Mouse (Mus musculus): Measurements from ENCODE around the gene Gnb2. TPM values are rescaled to one million over a fixed set of nuclear protein-coding genes. Genes with fewer than 3 reads are reported as not detected.

The Gnb2 gene
- polyA plus RNA-seq, 1 experiment from 2014 or later = 400 TPM

DNA sequence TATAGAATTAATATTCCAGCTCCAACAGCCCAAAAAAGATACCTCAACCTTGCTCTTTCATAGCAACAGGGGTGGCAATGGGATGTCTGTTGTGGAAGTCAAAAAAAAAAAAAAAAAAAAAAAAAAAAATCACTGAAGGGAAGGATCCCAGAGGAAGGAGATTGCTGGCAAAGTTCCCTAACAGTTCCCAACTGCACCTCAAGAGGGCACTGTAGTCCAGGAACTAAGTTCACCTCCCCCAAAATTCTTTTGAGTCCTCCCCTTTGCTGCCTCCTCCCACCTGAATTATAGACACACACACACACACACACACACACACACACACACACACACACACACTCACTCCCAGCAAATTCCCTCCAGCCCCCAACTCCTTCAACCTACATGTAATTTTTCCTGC, 52.2 kb downstream of the Gnb2 start:
- H3K27ac ChIP-seq (replicated peaks) = peak overlapping the region; percentile 79

More for the DNA sequence above, 52.2 kb downstream of the Gnb2 start:
- Histone ChIP-seq H3K4me3 (no peak overlapping the region), H3K4me1 (peaks cover 46% of the 10 kb centered on the region), H3K27me3 (ENCODE audit: low read depth, poor library complexity, severe bottlenecking) (no peaks in the 10 kb centered on the region), H3K9me3 (replicated peaks) (no peaks in the 10 kb centered on the region), H3K36me3 (no peaks in the 10 kb centered on the region)
- DNase-seq (ENCODE audit: low spot score) = peak; percentile 76

Small RNA genes lying within 50 kb of the gene (microRNA-seq; reads per million reads assigned to microRNA genes)
- gene Mir6418 = 1.2 reads per million

Other genes starting within 250 kb of the Gnb2 start
- 3.4 and 4.8 TPM in 2 replicates for gene Ache, start 246.0 kb downstream of the Gnb2 start, polyA plus RNA-seq (2016; fragmentation: Nextera tagmentation; extraction: Ambion mirVana)
- 9.6 and 11.0 TPM in 2 replicates for gene Ufsp1, start 238.9 kb downstream of the Gnb2 start, polyA plus RNA-seq (2016; fragmentation: Nextera tagmentation; extraction: Ambion mirVana)
- gene Srrt, start 225.8 kb downstream of the Gnb2 start, polyA plus RNA-seq (2016; fragmentation: Nextera tagmentation; extraction: Ambion mirVana) = 190 and 192 TPM in 2 replicates
- gene Trip6, start 219.1 kb downstream of the Gnb2 start, polyA plus RNA-seq (2016; fragmentation: Nextera tagmentation; extraction: Ambion mirVana) = 61.0 and 61.1 TPM in 2 replicates
- gene Slc12a9, start 199.9 kb downstream of the Gnb2 start, polyA plus RNA-seq (2016; fragmentation: Nextera tagmentation; extraction: Ambion mirVana) = 12.0 and 14.3 TPM in 2 replicates
- gene Ephb4, start 183.4 kb downstream of the Gnb2 start, polyA plus RNA-seq (2016; fragmentation: Nextera tagmentation; extraction: Ambion mirVana) = 28.9 and 30.0 TPM in 2 replicates
- 0.07 and 0.09 TPM in 2 replicates for gene Zan, start 56.4 kb downstream of the Gnb2 start, polyA plus RNA-seq (2016; fragmentation: Nextera tagmentation; extraction: Ambion mirVana)
- 54.1 and 55.3 TPM in 2 replicates for gene Pop7, start 31.0 kb downstream of the Gnb2 start, polyA plus RNA-seq (2016; fragmentation: Nextera tagmentation; extraction: Ambion mirVana)
- gene Gigyf1, start 15.0 kb downstream of the Gnb2 start, polyA plus RNA-seq (2016; fragmentation: Nextera tagmentation; extraction: Ambion mirVana) = 15.1 and 16.4 TPM in 2 replicates
- gene Epo, start 268 bp downstream of the Gnb2 start, polyA plus RNA-seq (2016; fragmentation: Nextera tagmentation; extraction: Ambion mirVana) = 2.6 and 5.5 TPM in 2 replicates
- 9.4 and 27.5 TPM in 2 replicates for gene Actl6b, start 20.0 kb upstream of the Gnb2 start, polyA plus RNA-seq (2016; fragmentation: Nextera tagmentation; extraction: Ambion mirVana)
- 1.9 and 2.2 TPM in 2 replicates for gene Tfr2, start 36.3 kb upstream of the Gnb2 start, polyA plus RNA-seq (2016; fragmentation: Nextera tagmentation; extraction: Ambion mirVana)
- 14.0 and 19.4 TPM in 2 replicates for gene Mospd3, start 67.5 kb upstream of the Gnb2 start, polyA plus RNA-seq (2016; fragmentation: Nextera tagmentation; extraction: Ambion mirVana)
- 61.4 and 68.2 TPM in 2 replicates for gene Pcolce, start 80.3 kb upstream of the Gnb2 start, polyA plus RNA-seq (2016; fragmentation: Nextera tagmentation; extraction: Ambion mirVana)
- 0.25 and 0.28 TPM in 2 replicates for gene Fbxo24, start 95.5 kb upstream of the Gnb2 start, polyA plus RNA-seq (2016; fragmentation: Nextera tagmentation; extraction: Ambion mirVana)
- gene Lrch4, start 95.6 kb upstream of the Gnb2 start, polyA plus RNA-seq (2016; fragmentation: Nextera tagmentation; extraction: Ambion mirVana) = 27.2 and 32.7 TPM in 2 replicates
- gene Gm20605, start 95.7 kb upstream of the Gnb2 start, polyA plus RNA-seq (2016; fragmentation: Nextera tagmentation; extraction: Ambion mirVana) = 14.0 and 15.4 TPM in 2 replicates
- gene Sap25, start 107.8 kb upstream of the Gnb2 start, polyA plus RNA-seq (2016; fragmentation: Nextera tagmentation; extraction: Ambion mirVana) = 7.7 and 7.8 TPM in 2 replicates
- gene Irs3, start 112.2 kb upstream of the Gnb2 start, polyA plus RNA-seq (2016; fragmentation: Nextera tagmentation; extraction: Ambion mirVana) = 0.36 and 0.48 TPM in 2 replicates
- gene Agfg2, start 151.2 kb upstream of the Gnb2 start, polyA plus RNA-seq (2016; fragmentation: Nextera tagmentation; extraction: Ambion mirVana) = 27.2 and 28.8 TPM in 2 replicates
- gene Nyap1, start 208.1 kb upstream of the Gnb2 start, polyA plus RNA-seq (2016; fragmentation: Nextera tagmentation; extraction: Ambion mirVana) = 5.1 and 8.4 TPM in 2 replicates
- 75.6 and 75.8 TPM in 2 replicates for gene Tsc22d4, start 212.2 kb upstream of the Gnb2 start, polyA plus RNA-seq (2016; fragmentation: Nextera tagmentation; extraction: Ambion mirVana)
- 62.6 and 63.9 TPM in 2 replicates for gene Ppp1r35, start 245.3 kb upstream of the Gnb2 start, polyA plus RNA-seq (2016; fragmentation: Nextera tagmentation; extraction: Ambion mirVana)

All from midbrain, embryonic 10.5 days (tissue).